Mouse (Mus musculus) intestine, embryonic 15.5 days (tissue): ENCODE measurements around the gene Fcer1g. TPM values are rescaled to one million over a fixed set of nuclear protein-coding genes. Genes with fewer than 3 reads are reported as not detected.
A peak's percentile ranks its signal among the peaks of the same experiment; 100 is the strongest.

Experiments
- ATAC-seq: fragments of 200-750 bp; cut with Nextera tagmentation; 2 replicates; pipeline ENCODE4 v1.8.0; 2017; ENCODE audit warnings: moderate TSS enrichment, moderate library complexity
- H3K27ac ChIP-seq: fragments of 300-500 bp; sonication (generic); 2 replicates; pipeline ENCODE4 v1.5.1; 2015; ENCODE audit warnings: mild to moderate bottlenecking, inconsistent platforms
- H3K27me3 ChIP-seq: fragments of 300-500 bp; sonication (generic); replicated peaks from 2 replicates; pipeline ENCODE4 v1.6.1; 2015; ENCODE audit warnings: inconsistent platforms
- H3K36me3 ChIP-seq: fragments of 300-500 bp; sonication (generic); 2 replicates; pipeline ENCODE4 v1.6.1; 2015; ENCODE audit warnings: inconsistent platforms
- H3K4me1 ChIP-seq: fragments of 300-500 bp; sonication (generic); replicated peaks from 2 replicates; pipeline ENCODE4 v1.6.1; 2015; ENCODE audit warnings: inconsistent platforms
- H3K4me2 ChIP-seq: fragments of 300-500 bp; sonication (generic); replicated peaks from 2 replicates; pipeline ENCODE4 v1.6.1; 2015; ENCODE audit warnings: mild to moderate bottlenecking, inconsistent platforms
- H3K4me3 ChIP-seq: fragments of 300-500 bp; sonication (generic); replicated peaks from 2 replicates; pipeline ENCODE4 v1.5.1; 2015; ENCODE audit warnings: inconsistent platforms
- H3K9ac ChIP-seq: fragments of 300-500 bp; sonication (generic); 2 replicates; pipeline ENCODE4 v1.6.1; 2015; ENCODE audit warnings: inconsistent platforms
- H3K9me3 ChIP-seq: fragments of 300-500 bp; sonication (generic); 2 replicates; pipeline ENCODE4 v1.6.1; 2016; ENCODE audit warnings: inconsistent platforms
- WGBS: fragments of 180-500 bp; shearing (Covaris S2); methylation state at CpG from one replicate; pipeline ENCODE4 v1.1.7; 2015; 5-methylcytosine and 5-hydroxymethylcytosine counted together
- polyA plus RNA-seq: library from polyadenylated mRNA; unstranded; fragments of >200 nt; fragmentation: Nextera tagmentation; extraction: Ambion mirVana; gene quantifications from 2 replicates; pipeline ENCODE4 v1.2.1, GENCODE M21; 2015

Fcer1g gene
- polyA plus RNA-seq: 51.5 and 54.5 TPM in 2 replicates

DNA sequence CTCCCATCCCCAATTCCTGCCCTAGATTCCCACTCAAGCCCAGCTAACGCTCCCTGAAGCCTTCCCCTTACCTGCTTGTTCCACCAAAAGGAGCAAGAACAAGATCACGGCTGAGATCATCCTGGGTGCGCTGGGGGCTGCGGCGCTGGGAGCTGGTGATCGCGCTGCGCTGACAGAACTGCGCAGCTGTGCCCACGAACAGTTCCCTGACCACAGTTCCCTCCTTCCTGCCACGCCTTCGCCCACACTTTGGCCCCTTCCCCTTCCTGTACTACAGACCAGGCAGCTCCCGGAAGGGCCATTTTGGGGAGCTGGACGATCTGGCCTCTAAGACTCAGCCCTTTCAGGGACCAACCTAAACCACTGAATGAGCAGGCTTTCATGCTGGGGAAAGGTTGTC lies at the start of gene Fcer1g:
Gene Fcer1g (minus strand): TSS at position 240 of the 400 bp plus-strand sequence.
- H3K9me3 ChIP-seq: no peaks in the 10 kb centered on the region
- no peak for ATAC-seq
- no peaks in the 10 kb centered on the region for H3K27me3 ChIP-seq
- H3K36me3 ChIP-seq: peaks cover 44% of the 10 kb centered on the region
- H3K4me1 ChIP-seq: no peaks in the 10 kb centered on the region
- H3K27ac ChIP-seq: no peak within 1 kb of the TSS
- 91% methylated on average over 14 of the region's 14 CpGs for WGBS
- H3K4me3 ChIP-seq: no peak within 1 kb of the TSS
- H3K4me2 ChIP-seq: no peak within 1 kb of the TSS
- H3K9ac ChIP-seq: no peak within 1 kb of the TSS

- Histone ChIP-seq H3K4me1 (peaks cover 36% of the 10 kb centered on the region), H3K9ac (no peak overlapping the region), H3K27ac (no peak overlapping the region), H3K27me3 (no peaks in the 10 kb centered on the region), H3K36me3 (peaks cover 18% of the 10 kb centered on the region; the same call in 1 of the 2 replicates), H3K4me3 (no peak overlapping the region), H3K9me3 (no peaks in the 10 kb centered on the region), H3K4me2 (no peak overlapping the region)
- WGBS: 92% methylated on average over 18 of the region's 18 CpGs
- ATAC-seq: no peak
These were observed 49.3 kb upstream of the Fcer1g start for GRCm38 (mm10) chr1:171283188-171284160.

GRCm38 (mm10) chr1:171282086-171282805 lies 48.1 kb upstream of the Fcer1g start:
- Histone ChIP-seq H3K9ac (no peak overlapping the region), H3K27ac (0 out of 2 replicates have a peak overlapping the region, but pooled peaks have one; percentile 89), H3K36me3 (peaks cover 18% of the 10 kb centered on the region; the same call in 1 of the 2 replicates), H3K4me3 (no peak overlapping the region), H3K4me1 (peaks cover 32% of the 10 kb centered on the region), H3K9me3 (no peaks in the 10 kb centered on the region), H3K4me2 (peak overlapping the region; percentile 87; the same call in 1 of the 2 replicates), H3K27me3 (no peaks in the 10 kb centered on the region)
- no peak for ATAC-seq
- 76% methylated on average over 18 of the region's 18 CpGs for WGBS

DNA sequence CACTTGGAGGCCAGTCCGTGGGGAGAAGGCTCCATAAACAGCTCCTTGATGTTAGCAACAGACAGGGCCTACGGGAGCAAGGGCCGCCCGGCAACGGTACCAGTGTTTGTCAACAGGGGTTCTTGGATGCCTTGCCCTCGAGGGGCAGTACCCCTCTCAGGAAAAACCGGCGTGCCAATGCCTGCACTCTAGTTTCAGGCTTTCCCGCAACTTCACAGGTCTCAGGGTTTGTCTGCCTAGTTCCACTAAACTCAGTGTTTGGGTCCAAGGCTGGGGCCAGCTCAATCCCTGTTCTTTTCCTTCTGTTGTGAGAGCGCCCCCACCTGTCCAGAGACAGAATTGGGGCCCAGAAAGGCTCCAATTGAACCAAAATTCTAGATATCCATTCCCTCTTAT lies 47.4 kb upstream of the Fcer1g start:
- Histone ChIP-seq H3K27ac (peak overlapping the region; percentile 89), H3K36me3 (peaks cover 18% of the 10 kb centered on the region; the same call in 1 of the 2 replicates), H3K4me1 (peaks cover 28% of the 10 kb centered on the region), H3K9ac (peak overlapping the region; percentile 63), H3K4me3 (peak overlapping the region; percentile 58), H3K9me3 (no peaks in the 10 kb centered on the region), H3K4me2 (peak overlapping the region; percentile 87), H3K27me3 (no peaks in the 10 kb centered on the region)
- WGBS: 1% methylated on average over 10 of the region's 10 CpGs
- ATAC-seq: peak; percentile 56

DNA sequence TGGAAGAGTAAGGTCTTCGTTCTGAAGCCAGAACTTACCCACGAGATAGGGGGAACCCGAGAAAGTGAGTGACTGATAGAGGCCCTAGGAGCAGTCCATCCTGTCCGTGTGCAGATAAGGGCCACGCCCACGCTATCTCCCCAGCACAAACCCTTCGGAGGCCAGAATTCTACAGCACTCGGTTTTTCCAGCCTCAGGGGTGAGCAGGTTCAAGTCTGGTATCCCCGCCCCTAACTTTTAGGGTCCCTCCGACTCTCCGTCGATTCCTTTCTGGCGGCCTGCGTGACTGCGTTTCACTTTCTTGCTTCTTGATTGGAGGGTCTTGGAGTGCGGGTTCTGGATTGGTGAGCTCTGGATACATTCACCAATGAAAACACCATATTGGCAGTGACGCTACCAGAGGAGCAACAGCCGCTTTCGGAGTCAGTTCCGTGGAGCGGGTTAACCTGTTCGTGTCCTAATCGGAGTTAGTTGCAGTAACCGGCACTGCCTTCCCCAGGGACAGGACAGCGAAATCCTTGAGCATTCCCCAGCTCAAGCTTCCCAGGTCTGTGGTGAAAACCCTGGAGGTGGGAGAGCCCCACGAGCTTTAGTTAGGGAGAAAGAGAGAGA lies 46.9 kb upstream of the Fcer1g start, which contains the start of gene Ppox:
Gene Ppox (minus strand): TSS at position 271 of the 612 bp plus-strand sequence.
- ATAC-seq: peak; percentile 97
- Histone ChIP-seq H3K36me3 (peaks cover 21% of the 10 kb centered on the region), H3K9ac (peak within 1 kb of the TSS; percentile 63), H3K4me1 (peaks cover 23% of the 10 kb centered on the region), H3K4me2 (peak within 1 kb of the TSS; percentile 87), H3K27me3 (no peaks in the 10 kb centered on the region), H3K4me3 (peak within 1 kb of the TSS; percentile 58), H3K9me3 (no peaks in the 10 kb centered on the region), H3K27ac (peak within 1 kb of the TSS; percentile 89)
- 0% methylated on average over 26 of the region's 26 CpGs for WGBS

DNA sequence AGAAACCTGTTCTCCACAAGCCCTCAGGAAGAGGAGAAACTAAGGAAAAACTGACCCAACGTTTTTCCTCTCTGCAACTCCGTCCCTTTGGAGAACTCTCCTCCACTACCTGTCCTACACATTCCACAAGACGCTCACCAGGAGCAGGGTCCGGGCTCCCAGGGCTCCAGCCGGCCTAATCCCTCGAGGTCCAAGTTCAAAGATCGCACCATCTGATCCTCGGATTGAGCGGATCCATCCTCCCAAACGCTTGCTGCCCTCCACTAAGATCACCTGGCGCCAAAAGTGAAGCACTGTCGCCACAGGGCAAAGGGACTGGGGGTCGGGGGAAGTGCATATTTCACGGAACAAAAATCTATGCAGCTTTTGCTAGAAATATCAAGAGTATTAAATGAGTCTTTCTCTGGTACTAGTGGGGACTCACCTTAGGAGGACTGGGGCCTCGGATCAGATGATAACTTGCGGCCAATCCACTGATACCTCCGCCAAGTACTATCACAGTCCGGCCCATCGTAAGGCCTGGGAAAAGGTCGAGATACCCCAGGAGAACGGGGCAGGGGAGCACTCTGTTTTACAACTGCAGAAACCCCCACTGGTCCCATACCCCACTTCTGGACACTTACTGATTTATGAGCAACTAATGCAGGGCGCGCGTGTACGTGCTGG lies 46.2 kb upstream of the Fcer1g start:
- H3K4me1 ChIP-seq: peaks cover 21% of the 10 kb centered on the region
- 1% methylated on average over 25 of the region's 25 CpGs for WGBS
- H3K36me3 ChIP-seq: peaks cover 22% of the 10 kb centered on the region
- peak overlapping the region; percentile 55 for H3K9ac ChIP-seq
- no peaks in the 10 kb centered on the region for H3K9me3 ChIP-seq
- peak overlapping the region; percentile 59 for H3K27ac ChIP-seq
- peak; percentile 49 for ATAC-seq
- peak overlapping the region; percentile 87 for H3K4me2 ChIP-seq
- H3K4me3 ChIP-seq: peak overlapping the region; percentile 58
- no peaks in the 10 kb centered on the region for H3K27me3 ChIP-seq

GRCm38 (mm10) chr1:171279721-171280120 lies 45.6 kb upstream of the Fcer1g start:
- Histone ChIP-seq H3K36me3 (peaks cover 23% of the 10 kb centered on the region), H3K4me1 (peaks cover 21% of the 10 kb centered on the region), H3K4me2 (peak overlapping the region; percentile 87), H3K4me3 (peak overlapping the region; percentile 58), H3K27me3 (no peaks in the 10 kb centered on the region), H3K9me3 (no peaks in the 10 kb centered on the region), H3K9ac (peak overlapping the region; percentile 55), H3K27ac (peak overlapping the region; percentile 59; the same call in 1 of the 2 replicates)
- ATAC-seq: no peak
- WGBS: 66% methylated on average over 5 of the region's 5 CpGs

DNA sequence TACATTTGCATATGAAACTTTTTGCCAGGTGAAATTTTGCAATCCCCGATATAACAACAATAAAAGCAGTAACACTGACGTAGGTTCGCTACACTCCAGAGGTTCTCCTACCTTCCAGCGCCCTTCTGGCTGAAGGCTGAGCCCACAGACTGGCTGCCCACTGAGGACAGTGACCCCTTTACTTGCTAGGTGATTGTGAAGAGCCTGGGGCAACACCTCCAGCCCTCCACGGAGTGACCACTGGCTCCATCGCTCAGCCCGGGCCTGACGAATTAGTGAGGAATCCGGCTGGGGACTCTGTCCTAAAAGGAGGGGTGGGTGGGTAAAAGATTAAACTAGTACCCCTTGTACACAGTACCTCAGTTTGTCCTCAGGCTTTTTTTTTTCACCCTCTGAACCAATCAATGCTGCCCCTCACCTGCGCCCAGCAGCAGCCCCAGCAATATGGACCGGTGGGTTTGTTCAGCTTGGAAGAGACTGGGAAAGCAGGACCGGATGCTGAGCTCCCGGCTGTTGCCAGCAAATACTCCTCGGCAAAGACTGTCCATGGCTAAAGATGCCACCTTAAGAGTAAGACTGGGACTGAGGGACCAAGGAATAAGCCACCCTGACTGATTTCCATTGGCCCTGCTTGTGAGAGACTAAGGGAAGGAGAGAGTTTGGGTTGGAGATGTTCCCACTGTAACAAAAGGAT lies 45.0 kb upstream of the Fcer1g start:
- Histone ChIP-seq H3K4me3 (no peak overlapping the region), H3K9me3 (no peaks in the 10 kb centered on the region), H3K27ac (no peak overlapping the region), H3K36me3 (peaks cover 25% of the 10 kb centered on the region), H3K9ac (no peak overlapping the region), H3K4me2 (0 out of 2 replicates have a peak overlapping the region, but pooled peaks have one; percentile 87), H3K4me1 (peaks cover 21% of the 10 kb centered on the region), H3K27me3 (no peaks in the 10 kb centered on the region)
- 88% methylated on average over 14 of the region's 14 CpGs for WGBS
- no peak for ATAC-seq

DNA sequence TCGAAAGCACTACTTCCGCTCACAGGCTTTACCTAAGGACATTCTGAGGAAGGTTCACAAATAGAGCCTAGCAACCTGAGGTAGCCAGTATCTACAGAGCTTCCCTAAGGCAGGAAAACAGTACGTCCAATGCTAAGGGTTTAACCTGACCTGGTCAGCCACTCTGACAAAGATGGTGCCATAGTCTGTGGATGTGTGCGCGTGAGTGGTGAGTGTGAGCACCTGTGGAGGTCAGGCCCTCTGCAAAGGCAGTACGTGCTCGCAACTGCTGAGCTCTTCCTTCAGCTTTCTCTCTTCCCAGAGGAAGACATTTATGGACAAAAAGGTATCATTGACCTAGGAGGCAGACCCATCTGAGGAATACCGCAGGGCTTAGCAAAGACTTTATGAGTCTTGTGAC lies 44.3 kb upstream of the Fcer1g start:
- peaks cover 27% of the 10 kb centered on the region for H3K36me3 ChIP-seq
- peaks cover 21% of the 10 kb centered on the region for H3K4me1 ChIP-seq
- no peak overlapping the region for H3K4me2 ChIP-seq
- no peak for ATAC-seq
- H3K9ac ChIP-seq: no peak overlapping the region
- WGBS: 92% methylated on average over 8 of the region's 8 CpGs
- H3K4me3 ChIP-seq: no peak overlapping the region
- H3K27me3 ChIP-seq: no peaks in the 10 kb centered on the region
- no peaks in the 10 kb centered on the region for H3K9me3 ChIP-seq
- no peak overlapping the region for H3K27ac ChIP-seq

DNA sequence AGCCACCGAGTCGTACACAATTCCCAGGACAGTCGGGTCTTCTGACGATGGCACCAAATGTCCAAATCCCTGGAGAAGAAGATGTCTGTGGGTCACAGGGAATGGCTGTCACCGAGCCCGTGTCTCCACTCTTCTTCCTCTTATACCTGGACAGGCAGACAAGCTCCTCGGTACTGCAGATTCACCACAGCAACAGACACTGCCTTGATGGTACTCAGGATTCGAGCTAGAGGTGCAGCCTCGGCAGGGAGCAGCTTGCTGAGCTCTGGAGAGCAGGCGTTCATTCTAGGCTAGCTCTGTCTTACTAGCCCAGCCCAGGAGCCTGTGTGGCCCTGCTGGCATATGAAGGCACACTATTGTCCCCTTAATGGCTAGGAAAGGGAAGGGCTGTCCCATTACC lies 43.6 kb upstream of the Fcer1g start:
- Histone ChIP-seq H3K4me3 (no peak overlapping the region), H3K36me3 (peaks cover 27% of the 10 kb centered on the region), H3K9ac (no peak overlapping the region), H3K27me3 (no peaks in the 10 kb centered on the region), H3K4me2 (no peak overlapping the region), H3K4me1 (peaks cover 21% of the 10 kb centered on the region), H3K9me3 (no peaks in the 10 kb centered on the region), H3K27ac (no peak overlapping the region)
- no peak for ATAC-seq
- WGBS: 84% methylated on average over 10 of the region's 10 CpGs
